Mouse (Mus musculus): ENCODE results near the gene Rnf123.
A peak's percentile ranks its signal among the peaks of the same experiment; 100 is the strongest.

Rnf123 gene

GRCm38 (mm10) chr9:108056361-108057261 lies 26.5 kb downstream of the Rnf123 start:
- DNase-seq: peak in 1 of 2 experiments; percentile 20

- DNase-seq: peak in 1 of 2 experiments; percentile 14
These were observed 27.4 kb downstream of the Rnf123 start for GRCm38 (mm10) chr9:108055661-108056237.

- no peak for DNase-seq
These were observed 28.1 kb downstream of the Rnf123 start for GRCm38 (mm10) chr9:108055061-108055460.

GRCm38 (mm10) chr9:108054331-108055040 lies 28.7 kb downstream of the Rnf123 start:
- no peak for DNase-seq

- no peak for DNase-seq
These were observed 29.4 kb downstream of the Rnf123 start for GRCm38 (mm10) chr9:108053665-108054225.

GRCm38 (mm10) chr9:108052885-108053664 lies 30.1 kb downstream of the Rnf123 start, which contains the start of gene Amigo3:
TSS of gene Amigo3 (plus strand) at chr9:108053159.
- peak; percentile 96 to 98 for DNase-seq

GRCm38 (mm10) chr9:108052411-108052810 lies 30.7 kb downstream of the Rnf123 start:
- DNase-seq: no peak

GRCm38 (mm10) chr9:108051931-108052220 lies 31.3 kb downstream of the Rnf123 start:
- no peak for DNase-seq

- DNase-seq: no peak
These were observed 31.8 kb downstream of the Rnf123 start for GRCm38 (mm10) chr9:108051184-108051930.

GRCm38 (mm10) chr9:108049561-108050251 lies 33.4 kb downstream of the Rnf123 start:
- DNase-seq: no peak

- peak; percentile 97 to 98 for DNase-seq
These were observed 34.1 kb downstream of the Rnf123 start, which contains the start of gene Gmppb for GRCm38 (mm10) chr9:108049016-108049455. TSS of gene Gmppb (plus strand) at chr9:108049242.

- no peak for DNase-seq
These were observed 34.6 kb downstream of the Rnf123 start for GRCm38 (mm10) chr9:108048566-108048955.

- DNase-seq: no peak
These were observed 35.3 kb downstream of the Rnf123 start for GRCm38 (mm10) chr9:108047601-108048565.

- no peak for DNase-seq
These were observed 36.6 kb downstream of the Rnf123 start for GRCm38 (mm10) chr9:108046582-108046981.

GRCm38 (mm10) chr9:108044751-108045492 lies 38.2 kb downstream of the Rnf123 start:
- no peak for DNase-seq

GRCm38 (mm10) chr9:108035331-108036156 lies 47.6 kb downstream of the Rnf123 start:
- DNase-seq: no peak

- DNase-seq: no peak
These were observed 51.0 kb downstream of the Rnf123 start for GRCm38 (mm10) chr9:108032126-108032525.

GRCm38 (mm10) chr9:108027867-108028266 lies 55.3 kb downstream of the Rnf123 start:
- no peak for DNase-seq

All from lung, postnatal 4 days (tissue).